In the genomic region with DNA sequence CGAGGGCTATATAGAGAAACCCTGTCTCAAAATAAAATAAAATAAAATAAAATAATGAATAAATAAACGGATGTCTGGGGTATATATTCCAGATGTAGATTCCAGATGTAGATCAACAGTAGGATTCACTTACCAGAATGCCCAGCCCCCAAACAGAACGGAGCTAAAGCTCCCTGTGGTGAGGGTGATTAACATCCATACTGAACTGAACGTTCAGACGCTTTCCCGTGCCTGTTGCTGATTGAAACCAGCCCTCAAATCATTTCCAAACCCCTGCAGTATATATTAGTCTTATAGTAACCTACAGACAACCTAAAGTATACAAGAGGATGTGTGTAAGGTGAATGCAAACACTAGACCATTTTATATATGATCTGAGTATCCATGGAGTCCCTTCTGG, we compare ENCODE assay signal across 40 mouse cellular contexts. TPM values are rescaled to one million over a fixed set of nuclear protein-coding genes. Genes with fewer than 3 reads are reported as not detected.
A peak's percentile ranks its signal among the peaks of the same experiment; 100 is the strongest.
DNase-seq lines count a peak whose midpoint lies in the region; ATAC-seq and TF ChIP-seq lines count a peak whose summit lies in the region.
"Had no signal": no experiment of that assay in that cellular context is flagged by ENCODE, and none has a peak within 500 bp of the region (broad histone marks: within the 10 kb centered on the region; RNA-seq: fewer than 3 reads in every experiment).

No protein-coding gene starts in this region.

- 34% methylated on average over 6 of the region's 6 CpGs for WGBS in embryonic facial prominence, embryonic 11.5 days
- WGBS in limb, embryonic 14.5 days: 17% methylated on average over 6 of the region's 6 CpGs
- 51% methylated on average over 6 of the region's 6 CpGs for WGBS in intestine, embryonic 16.5 days

- DNase-seq in ZHBTc4 (ENCODE audit: low read depth, low spot score) (peak; percentile 47), liver (no peak)
- peak; percentile 78 for DNase-seq in embryonic facial prominence, embryonic 11.5 days (ENCODE audit: low spot score)
- peak; percentile 75 for DNase-seq in forelimb bud, embryonic 11.5 days (ENCODE audit: low read depth, low spot score)
- DNase-seq in limb, embryonic 14.5 days (ENCODE audit: low spot score): peak; percentile 71
- no peak for DNase-seq in layer of hippocampus, adult 11-12 months (ENCODE audit: low spot score)
- DNase-seq: adrenal gland, adult 2 months; adrenal gland, postnatal 36 days; B cell, adult 2 months; cerebellum, adult 9-11 months; gastrocnemius, postnatal 14 days; heart, adult 11 months; kidney, adult 8-10 months; kidney, postnatal 4 days; layer of hippocampus, postnatal 36 days; left cerebral cortex, postnatal 4 days; liver, embryonic 13.5 days; lung, adult 18-20 months; midbrain, embryonic 14.5 days; right cerebral cortex, postnatal 25 days; thymus, postnatal 14 days had no signal

- no peaks in the 10 kb centered on the region for H3K9me3 ChIP-seq in embryonic facial prominence, embryonic 11.5 days (replicated peaks; ENCODE audit: control insufficient read depth, low read length)
- H3K9me3 ChIP-seq in limb, embryonic 14.5 days (ENCODE audit: control insufficient read depth, low read length): no peaks in the 10 kb centered on the region
- H3K9me3 ChIP-seq in intestine, embryonic 16.5 days (ENCODE audit: control insufficient read depth, low read length): no peaks in the 10 kb centered on the region
- H3K9me3 ChIP-seq: forebrain, embryonic 10.5 days; heart, embryonic 10.5 days; heart, embryonic 15.5 days; intestine, embryonic 15.5 days; liver, embryonic 13.5 days; neural tube, embryonic 15.5 days; stomach, embryonic 15.5 days had no signal

- no peaks in the 10 kb centered on the region for H3K27me3 ChIP-seq in embryonic facial prominence, embryonic 11.5 days (ENCODE audit: control insufficient read depth, insufficient read depth, low read length)
- H3K27me3 ChIP-seq in limb, embryonic 14.5 days (ENCODE audit: control insufficient read depth, insufficient read depth, low read length): no peaks in the 10 kb centered on the region
- no peaks in the 10 kb centered on the region for H3K27me3 ChIP-seq in intestine, embryonic 16.5 days (replicated peaks; ENCODE audit: control insufficient read depth, insufficient read depth, low read length)
- H3K27me3 ChIP-seq: heart, embryonic 15.5 days; intestine, embryonic 15.5 days; neural tube, embryonic 15.5 days; Patski; stomach, embryonic 15.5 days had no signal

- ATAC-seq in embryonic facial prominence, embryonic 11.5 days (replicated peaks; ENCODE audit: insufficient number of reproducible peaks, low FRiP score, low TSS enrichment, low read depth): peak; percentile 57
- ATAC-seq in limb, embryonic 14.5 days (ENCODE audit: low FRiP score, low read depth): peak; percentile 67
- ATAC-seq in erythroid progenitor cell, adult 5-6 weeks (replicated peaks; ENCODE audit: low FRiP score, poor library complexity, severe bottlenecking): no peak
- ATAC-seq in intestine, embryonic 16.5 days: no peak
- ATAC-seq: activated CD4-positive, CD25-positive, alpha-beta regulatory T cell, adult 4 months; forebrain, embryonic 16.5 days; hindbrain, embryonic 16.5 days; intestine, embryonic 15.5 days; lung, postnatal 0 days; Patski had no signal

- H3K9ac ChIP-seq in embryonic facial prominence, embryonic 11.5 days (replicated peaks; ENCODE audit: low read length): no peak overlapping the region
- no peak overlapping the region for H3K9ac ChIP-seq in limb, embryonic 14.5 days (ENCODE audit: low read depth, low read length, severe bottlenecking)
- H3K9ac ChIP-seq in intestine, embryonic 16.5 days (ENCODE audit: low read depth, low read length): no peak overlapping the region
- H3K9ac ChIP-seq: heart, embryonic 15.5 days; intestine, embryonic 15.5 days; liver, embryonic 13.5 days; neural tube, embryonic 15.5 days; stomach, embryonic 15.5 days had no signal

- H3K4me1 ChIP-seq in embryonic facial prominence, embryonic 11.5 days (ENCODE audit: control insufficient read depth, insufficient read depth, low read length): no peaks in the 10 kb centered on the region
- no peaks in the 10 kb centered on the region for H3K4me1 ChIP-seq in limb, embryonic 14.5 days (ENCODE audit: control insufficient read depth, insufficient read depth, low read length)
- no peaks in the 10 kb centered on the region for H3K4me1 ChIP-seq in intestine, embryonic 16.5 days (ENCODE audit: control insufficient read depth, insufficient read depth, low read length)
- H3K4me1 ChIP-seq: heart, embryonic 15.5 days; liver, embryonic 13.5 days; neural tube, embryonic 15.5 days; stomach, embryonic 15.5 days had no signal

- no peaks in the 10 kb centered on the region for H3K36me3 ChIP-seq in embryonic facial prominence, embryonic 11.5 days (replicated peaks; ENCODE audit: control insufficient read depth, insufficient read depth, low read depth, low read length)
- H3K36me3 ChIP-seq in limb, embryonic 14.5 days (ENCODE audit: control insufficient read depth, insufficient read depth, low read length): no peaks in the 10 kb centered on the region
- no peaks in the 10 kb centered on the region for H3K36me3 ChIP-seq in intestine, embryonic 16.5 days (ENCODE audit: control insufficient read depth, insufficient read depth, low read length)
- H3K36me3 ChIP-seq: forebrain, embryonic 10.5 days; heart, embryonic 10.5 days; heart, embryonic 15.5 days; intestine, embryonic 15.5 days; liver, embryonic 13.5 days; neural tube, embryonic 15.5 days; stomach, embryonic 15.5 days had no signal

- no peak overlapping the region for H3K4me3 ChIP-seq in embryonic facial prominence, embryonic 11.5 days (ENCODE audit: low read depth, low read length)
- no peak overlapping the region for H3K4me3 ChIP-seq in limb, embryonic 14.5 days (replicated peaks; ENCODE audit: low read length)
- no peak overlapping the region for H3K4me3 ChIP-seq in intestine, embryonic 16.5 days (ENCODE audit: low read length)
- H3K4me3 ChIP-seq: forebrain, embryonic 10.5 days; heart, embryonic 10.5 days; heart, embryonic 15.5 days; intestine, embryonic 15.5 days; liver, embryonic 13.5 days; neural tube, embryonic 15.5 days; stomach, embryonic 15.5 days had no signal

- no peak overlapping the region for H3K27ac ChIP-seq in embryonic facial prominence, embryonic 11.5 days (replicated peaks; ENCODE audit: low read depth, low read length)
- no peak overlapping the region for H3K27ac ChIP-seq in limb, embryonic 14.5 days (replicated peaks; ENCODE audit: low read depth, low read length)
- no peak overlapping the region for H3K27ac ChIP-seq in intestine, embryonic 16.5 days (ENCODE audit: low read length)
- H3K27ac ChIP-seq: forebrain, embryonic 10.5 days; heart, embryonic 10.5 days; heart, embryonic 15.5 days; intestine, embryonic 15.5 days; kidney, postnatal 0 days; liver, embryonic 13.5 days; macrophage; neural tube, embryonic 15.5 days; stomach, embryonic 15.5 days had no signal

- no peak for TF ChIP-seq POLR2A in limb, embryonic 14.5 days (IDR thresholded peaks at IDR 0.05; ENCODE audit: borderline replicate concordance, extremely low read depth, insufficient read depth, insufficient read length)

- no peak overlapping the region for H3K4me2 ChIP-seq in embryonic facial prominence, embryonic 11.5 days (ENCODE audit: low read depth, low read length)
- no peak overlapping the region for H3K4me2 ChIP-seq in limb, embryonic 14.5 days (replicated peaks; ENCODE audit: low read depth, low read length, severe bottlenecking)
- no peak overlapping the region for H3K4me2 ChIP-seq in intestine, embryonic 16.5 days (ENCODE audit: low read depth, low read length)
- H3K4me2 ChIP-seq: heart, embryonic 15.5 days; intestine, embryonic 15.5 days; liver, embryonic 13.5 days; neural tube, embryonic 15.5 days; stomach, embryonic 15.5 days had no signal

RNA-seq across cellular contexts. Expression of gene Aff1, which starts 17.7 kb away (rescaled TPM):
- 6.1 and 6.9 TPM in 2 replicates for polyA plus RNA-seq in embryonic facial prominence, embryonic 11.5 days (2014; fragmentation: Nextera tagmentation; extraction: Ambion mirVana)
- polyA plus RNA-seq in limb, embryonic 14.5 days (2012; rRNA removed): 3.6 and 3.9 TPM in 2 replicates
- polyA plus RNA-seq in limb, embryonic 14.5 days (2014; fragmentation: Nextera tagmentation; extraction: Ambion mirVana): 5.7 and 6.1 TPM in 2 replicates
- total RNA-seq in erythroid progenitor cell, adult 5-6 weeks (2015; ENCODE audit: low replicate concordance): 145 and 147 TPM in 2 replicates
- 67.4 and 102 TPM in 2 replicates for total RNA-seq in erythroid progenitor cell, adult 5-6 weeks (2017; ENCODE audit: low replicate concordance)
- polyA plus RNA-seq in intestine, embryonic 16.5 days (2015; fragmentation: Nextera tagmentation; extraction: Ambion mirVana): 3.9 and 5.2 TPM in 2 replicates

RNA-seq across cellular contexts. Expression of gene 1700016H13Rik, which starts 18.7 kb away (rescaled TPM):
- polyA plus RNA-seq in embryonic facial prominence, embryonic 11.5 days (2014; fragmentation: Nextera tagmentation; extraction: Ambion mirVana): 0.28 TPM in 1 of 2 replicates, not detected in the other
- 0.21 TPM in 1 of 2 replicates, not detected in the other for polyA plus RNA-seq in limb, embryonic 14.5 days (2012; rRNA removed)
- 0.14 and 0.22 TPM in 2 replicates for polyA plus RNA-seq in limb, embryonic 14.5 days (2014; fragmentation: Nextera tagmentation; extraction: Ambion mirVana)
- not detected in 2 replicates for total RNA-seq in erythroid progenitor cell, adult 5-6 weeks (2015; ENCODE audit: low replicate concordance)
- not detected in 2 replicates for total RNA-seq in erythroid progenitor cell, adult 5-6 weeks (2017; ENCODE audit: low replicate concordance)
- not detected in 2 replicates for polyA plus RNA-seq in intestine, embryonic 16.5 days (2015; fragmentation: Nextera tagmentation; extraction: Ambion mirVana)
- total RNA-seq: adrenal gland, adult 2 months; adrenal gland, postnatal 36 days; heart, postnatal 25 days; layer of hippocampus, postnatal 36 days; megakaryocyte-erythroid progenitor cell, adult 5-6 weeks; monocyte, adult 5-6 weeks had no signal
- polyA plus RNA-seq: activated CD4-positive, CD25-positive, alpha-beta regulatory T cell, adult 4 months; adrenal gland, adult 2 months; heart, embryonic 10.5 days; hindbrain, embryonic 11.5 days; macrophage; Patski had no signal

RNA-seq across cellular contexts. Expression of gene Slc10a6, which starts 45.3 kb away (rescaled TPM):
- 0.13 TPM in 1 of 2 replicates, not detected in the other for polyA plus RNA-seq in embryonic facial prominence, embryonic 11.5 days (2014; fragmentation: Nextera tagmentation; extraction: Ambion mirVana)
- 0.45 and 0.47 TPM in 2 replicates for polyA plus RNA-seq in limb, embryonic 14.5 days (2012; rRNA removed)
- 0.82 and 0.89 TPM in 2 replicates for polyA plus RNA-seq in limb, embryonic 14.5 days (2014; fragmentation: Nextera tagmentation; extraction: Ambion mirVana)
- total RNA-seq in erythroid progenitor cell, adult 5-6 weeks (2015; ENCODE audit: low replicate concordance): not detected in 2 replicates
- total RNA-seq in erythroid progenitor cell, adult 5-6 weeks (2017; ENCODE audit: low replicate concordance): not detected in 2 replicates
- 0.67 and 0.84 TPM in 2 replicates for polyA plus RNA-seq in intestine, embryonic 16.5 days (2015; fragmentation: Nextera tagmentation; extraction: Ambion mirVana)
- total RNA-seq: layer of hippocampus, postnatal 36 days; left cerebral cortex, postnatal 4 days; megakaryocyte-erythroid progenitor cell, adult 5-6 weeks; monocyte, adult 5-6 weeks had no signal
- polyA plus RNA-seq: activated CD4-positive, CD25-positive, alpha-beta regulatory T cell, adult 4 months; forebrain, embryonic 10.5 days; forebrain, embryonic 16.5 days; liver, embryonic 13.5 days; Patski had no signal

Comparison
In these comparisons a context has a peak if more than half of its experiments do, and no peak if none do; other contexts are left out.
1. DNase-seq: peak in ZHBTc4 (single experiment), embryonic facial prominence, embryonic 11.5 days (single experiment), forelimb bud, embryonic 11.5 days (single experiment) and limb, embryonic 14.5 days (single experiment); none in liver (single experiment) and layer of hippocampus, adult 11-12 months (single experiment).
2. ATAC-seq: peak in embryonic facial prominence, embryonic 11.5 days (single experiment) and limb, embryonic 14.5 days (single experiment); none in erythroid progenitor cell, adult 5-6 weeks (single experiment) and intestine, embryonic 16.5 days (single experiment).